Comparison of ENCODE assay signal across 34 mouse cellular contexts in the genomic region with DNA sequence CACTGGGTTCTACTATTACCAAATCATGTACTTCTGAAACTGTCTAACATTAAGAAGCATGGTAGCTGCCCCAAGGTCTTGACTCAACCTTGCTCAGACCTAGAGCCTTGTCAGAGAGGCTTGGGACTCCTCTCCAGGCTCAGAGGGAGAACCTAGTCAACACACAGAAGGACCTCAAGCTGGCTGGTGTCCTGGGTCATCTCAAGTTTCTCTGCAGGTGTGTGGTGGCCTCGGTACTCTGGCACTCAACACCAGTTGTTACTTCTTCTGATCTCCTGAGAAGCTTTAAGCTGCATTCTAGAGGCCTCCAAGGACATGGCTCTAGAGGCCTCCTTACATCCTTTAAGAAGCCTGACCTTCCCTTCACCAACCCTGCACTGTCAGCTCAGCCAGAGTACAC. TPM values are rescaled to one million over a fixed set of nuclear protein-coding genes. Genes with fewer than 3 reads are reported as not detected.
"Had no signal": no experiment of that assay in that cellular context is flagged by ENCODE, and none has a peak within 500 bp of the region (broad histone marks: within the 10 kb centered on the region; RNA-seq: fewer than 3 reads in every experiment).

No protein-coding gene starts in this region.

- DNase-seq: left cerebral cortex, postnatal 4 days; liver; liver, embryonic 13.5 days; liver, postnatal 0 days; lung, adult 18-20 months; lung, adult 2 months; lung, embryonic 14.5 days; lung, postnatal 10 days; lung, postnatal 14 days; lung, postnatal 36 days; lung, postnatal 4 days; midbrain, embryonic 14.5 days had no signal

- H3K27me3 ChIP-seq: midbrain, embryonic 15.5 days had no signal

- H3K27ac ChIP-seq: limb, embryonic 10.5 days; limb, embryonic 12.5 days; limb, embryonic 13.5 days; limb, embryonic 15.5 days; liver, embryonic 12.5 days; liver, embryonic 13.5 days; liver, embryonic 14.5 days; liver, embryonic 15.5 days; lung, embryonic 15.5 days; macrophage; midbrain, embryonic 10.5 days; midbrain, embryonic 12.5 days; midbrain, embryonic 13.5 days; midbrain, embryonic 15.5 days; neural tube, embryonic 12.5 days had no signal

- H3K36me3 ChIP-seq: limb, embryonic 10.5 days; limb, embryonic 12.5 days; limb, embryonic 13.5 days; limb, embryonic 15.5 days; liver, embryonic 12.5 days; liver, embryonic 13.5 days; liver, embryonic 15.5 days; lung, embryonic 15.5 days; midbrain, embryonic 10.5 days; midbrain, embryonic 12.5 days; midbrain, embryonic 13.5 days; midbrain, embryonic 15.5 days; neural tube, embryonic 12.5 days had no signal

- H3K4me3 ChIP-seq: limb, embryonic 10.5 days; limb, embryonic 12.5 days; limb, embryonic 13.5 days; limb, embryonic 15.5 days; liver, embryonic 12.5 days; liver, embryonic 13.5 days; liver, embryonic 15.5 days; lung, embryonic 15.5 days; megakaryocyte, embryonic 14.5 days; midbrain, embryonic 10.5 days; midbrain, embryonic 12.5 days; midbrain, embryonic 13.5 days; midbrain, embryonic 15.5 days; myocyte; neural tube, embryonic 12.5 days had no signal

- H3K4me1 ChIP-seq: liver, embryonic 15.5 days had no signal

- H3K9me3 ChIP-seq: limb, embryonic 10.5 days; limb, embryonic 12.5 days; limb, embryonic 13.5 days; limb, embryonic 15.5 days; liver, embryonic 12.5 days; liver, embryonic 13.5 days; liver, embryonic 15.5 days; lung, embryonic 15.5 days; megakaryocyte, embryonic 14.5 days; midbrain, embryonic 10.5 days; midbrain, embryonic 12.5 days; midbrain, embryonic 13.5 days; midbrain, embryonic 15.5 days; neural tube, embryonic 12.5 days had no signal

RNA-seq across cellular contexts. Expression of gene Cplx1, which starts 4.2 kb away (rescaled TPM):
- total RNA-seq: liver, adult 2 months; megakaryocyte progenitor cell, adult 5-6 weeks; megakaryocyte, adult 5-6 weeks; megakaryocyte-erythroid progenitor cell, adult 5-6 weeks; monocyte, adult 5-6 weeks had no signal
- polyA plus RNA-seq: liver, adult 2 months; liver, embryonic 11.5 days; liver, embryonic 14.5 days; liver, postnatal 0 days; macrophage; myocyte had no signal
